Comparison of ENCODE assay signal across 15 mouse cellular contexts in the genomic region with DNA sequence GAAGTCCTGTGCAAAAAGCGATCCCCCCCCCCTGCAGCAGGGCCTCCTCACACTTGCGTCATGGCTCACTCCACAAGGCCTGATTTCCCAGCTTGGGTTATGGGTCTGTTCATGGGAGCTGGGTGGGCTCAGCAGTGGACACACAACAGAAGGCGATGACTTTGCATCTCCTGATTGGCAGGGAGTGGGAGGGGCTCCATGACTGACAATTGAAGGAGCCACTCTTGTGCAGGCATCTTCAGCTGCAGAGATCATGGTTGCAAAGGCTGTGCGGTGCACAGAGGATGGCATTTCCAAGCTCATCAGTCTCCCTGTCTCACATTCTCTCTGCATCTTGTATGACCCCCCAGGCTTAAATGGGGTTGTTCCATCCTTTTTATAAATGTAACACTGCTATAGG.
DNase-seq lines count a peak whose midpoint lies in the region; ATAC-seq and TF ChIP-seq lines count a peak whose summit lies in the region.
"Had no signal": no experiment of that assay in that cellular context is flagged by ENCODE, and none has a peak within 500 bp of the region (broad histone marks: within the 10 kb centered on the region; RNA-seq: fewer than 3 reads in every experiment).

No protein-coding gene starts in this region.

- H3K4me1 ChIP-seq in forebrain, embryonic 13.5 days, result no peaks in the 10 kb centered on the region
- no peaks in the 10 kb centered on the region for H3K4me1 ChIP-seq in forebrain, embryonic 11.5 days (replicated peaks; ENCODE audit: control insufficient read depth, insufficient read depth, low read length)
- H3K4me1 ChIP-seq in kidney, adult 2 months (ENCODE audit: control insufficient read depth, insufficient read depth, low read length), result peaks cover 39% of the 10 kb centered on the region
- H3K4me1 ChIP-seq in liver, embryonic 13.5 days (replicated peaks), result peaks cover 6% of the 10 kb centered on the region; the same call in 1 of the 2 replicates
- H3K4me1 ChIP-seq: limb, embryonic 12.5 days had no signal

- no peak overlapping the region for H3K27ac ChIP-seq in forebrain, embryonic 13.5 days
- H3K27ac ChIP-seq in forebrain, embryonic 11.5 days (ENCODE audit: low read depth, low read length), result no peak overlapping the region
- H3K27ac ChIP-seq in kidney, adult 2 months (ENCODE audit: insufficient read depth, low read depth, low read length), result peak overlapping the region; percentile 54; the same call in 1 of the 2 replicates
- peak overlapping the region; percentile 54 for H3K27ac ChIP-seq in liver, embryonic 13.5 days
- H3K27ac ChIP-seq: layer of hippocampus, adult 2 months; limb, embryonic 12.5 days had no signal

- no peak for TF ChIP-seq POLR2A in kidney, adult 2 months (IDR thresholded peaks at IDR 0.05; ENCODE audit: low read depth, low read length)

- no peak overlapping the region for H3K4me3 ChIP-seq in forebrain, embryonic 13.5 days
- H3K4me3 ChIP-seq in forebrain, embryonic 11.5 days (ENCODE audit: low read depth, low read length), result no peak overlapping the region
- no peak overlapping the region for H3K4me3 ChIP-seq in kidney, adult 2 months (ENCODE audit: insufficient read depth, low read depth, low read length)
- H3K4me3 ChIP-seq in liver, embryonic 13.5 days (replicated peaks), result no peak overlapping the region
- H3K4me3 ChIP-seq: layer of hippocampus, adult 2 months; limb, embryonic 12.5 days had no signal

- H3K4me2 ChIP-seq in forebrain, embryonic 13.5 days, result no peak overlapping the region
- H3K4me2 ChIP-seq in forebrain, embryonic 11.5 days (ENCODE audit: low read depth, low read length, severe bottlenecking), result no peak overlapping the region
- H3K4me2 ChIP-seq in liver, embryonic 13.5 days, result no peak overlapping the region
- H3K4me2 ChIP-seq: limb, embryonic 12.5 days had no signal

- no peaks in the 10 kb centered on the region for H3K27me3 ChIP-seq in forebrain, embryonic 13.5 days
- no peaks in the 10 kb centered on the region for H3K27me3 ChIP-seq in forebrain, embryonic 11.5 days (ENCODE audit: control insufficient read depth, insufficient read depth, low read length)
- H3K27me3 ChIP-seq in kidney, adult 2 months (replicated peaks; ENCODE audit: control insufficient read depth, insufficient read depth, low read length), result no peaks in the 10 kb centered on the region
- no peaks in the 10 kb centered on the region for H3K27me3 ChIP-seq in liver, embryonic 13.5 days
- H3K27me3 ChIP-seq: limb, embryonic 12.5 days had no signal

- H3K36me3 ChIP-seq in forebrain, embryonic 13.5 days (ENCODE audit: poor library complexity, severe bottlenecking), result no peaks in the 10 kb centered on the region
- H3K36me3 ChIP-seq in forebrain, embryonic 11.5 days (ENCODE audit: control insufficient read depth, insufficient read depth, low read length), result no peaks in the 10 kb centered on the region
- H3K36me3 ChIP-seq in kidney, adult 2 months (ENCODE audit: control insufficient read depth, insufficient read depth, low read length), result no peaks in the 10 kb centered on the region
- H3K36me3 ChIP-seq in liver, embryonic 13.5 days, result no peaks in the 10 kb centered on the region
- H3K36me3 ChIP-seq: limb, embryonic 12.5 days had no signal

- DNase-seq in forebrain, embryonic 11.5 days (ENCODE audit: low spot score), result no peak
- peak; percentile 25 for DNase-seq in ZHBTc4 (ENCODE audit: low read depth, low spot score)
- DNase-seq in kidney, adult 2 months, result peak; percentile 62
- DNase-seq in liver, embryonic 13.5 days, result no peak
- DNase-seq in c-Kit-positive CD71-positive TER-119-positive erythroid progenitor cells, embryonic 14.5 days (ENCODE audit: low spot score), result no peak
- DNase-seq in adrenal gland, postnatal 4 days (ENCODE audit: low spot score in 2 of 2), result no peak
- no peak for DNase-seq in urinary bladder, postnatal 36 days (ENCODE audit: low spot score in 2 of 2)
- DNase-seq: adrenal gland, postnatal 25 days; cerebellum, postnatal 36 days; gastrocnemius, postnatal 25 days; heart, postnatal 10 days; thymus, adult 18-20 months had no signal

- WGBS in forebrain, embryonic 13.5 days, result 78% methylated on average over 4 of the region's 4 CpGs
- WGBS in forebrain, embryonic 11.5 days, result 77% methylated on average over 4 of the region's 4 CpGs
- 62% methylated on average over 4 of the region's 4 CpGs for WGBS in kidney, adult 2 months
- WGBS in liver, embryonic 13.5 days (ENCODE audit: insufficient replicate concordance), result 63% methylated on average over 4 of the region's 4 CpGs

- ATAC-seq in forebrain, embryonic 13.5 days, result 0 out of 2 replicates have a peak, but pooled peaks have one; percentile 21
- ATAC-seq in forebrain, embryonic 11.5 days (replicated peaks; ENCODE audit: low FRiP score), result no peak
- ATAC-seq in liver, embryonic 13.5 days (ENCODE audit: low read depth), result peak; percentile 58

- no peak overlapping the region for H3K9ac ChIP-seq in forebrain, embryonic 13.5 days
- no peak overlapping the region for H3K9ac ChIP-seq in forebrain, embryonic 11.5 days (ENCODE audit: low read length)
- H3K9ac ChIP-seq in liver, embryonic 13.5 days, result no peak overlapping the region
- H3K9ac ChIP-seq: limb, embryonic 12.5 days had no signal

- TF ChIP-seq CTCF in kidney, adult 2 months (conservative IDR thresholded peaks at IDR 0.05; ENCODE audit: insufficient read depth, insufficient read length, low read depth, low read length), result no peak

- no peaks in the 10 kb centered on the region for H3K9me3 ChIP-seq in forebrain, embryonic 13.5 days (replicated peaks)
- H3K9me3 ChIP-seq in forebrain, embryonic 11.5 days (ENCODE audit: control insufficient read depth, low read length), result no peaks in the 10 kb centered on the region
- no peaks in the 10 kb centered on the region for H3K9me3 ChIP-seq in liver, embryonic 13.5 days (replicated peaks)
- H3K9me3 ChIP-seq: limb, embryonic 12.5 days had no signal

Comparison
In these comparisons a context has a peak if more than half of its experiments do, and no peak if none do; other contexts are left out.
1. H3K27ac ChIP-seq: peak in kidney, adult 2 months (single experiment) and liver, embryonic 13.5 days (single experiment); none in forebrain, embryonic 13.5 days (single experiment) and forebrain, embryonic 11.5 days (single experiment).
2. DNase-seq: peak in ZHBTc4 (single experiment) and kidney, adult 2 months (single experiment); none in forebrain, embryonic 11.5 days (single experiment), liver, embryonic 13.5 days (single experiment), c-Kit-positive CD71-positive TER-119-positive erythroid progenitor cells, embryonic 14.5 days (single experiment), adrenal gland, postnatal 4 days (0 of 2) and urinary bladder, postnatal 36 days (0 of 2).